Mouse (Mus musculus) ES-E14 (cell line): ENCODE measurements around the gene Apol8. TPM values are rescaled to one million over a fixed set of nuclear protein-coding genes. Genes with fewer than 3 reads are reported as not detected.
"Not testable (repeated sequence)": the region's sequence is repeated elsewhere in the genome, so short reads cannot be mapped to it uniquely, and the experiment has no call there.

Experiments used
- DNase-seq: peaks from one replicate; pipeline ENCODE4 v3.0.0-alpha.2; 2013; ENCODE audit warnings: low read depth, low spot score
- H3K27ac ChIP-seq: 2 replicates; pipeline ENCODE4 v1.5.1; 2012; ENCODE audit warnings: low read depth, mild to moderate bottlenecking, low read length, moderate library complexity, mixed read lengths; ENCODE audit not compliant: poor library complexity, insufficient read depth, severe bottlenecking
- H3K36me3 ChIP-seq: 2 replicates; pipeline ENCODE4 v1.6.1; 2012; ENCODE audit warnings: mild to moderate bottlenecking, low read length, moderate library complexity, mixed read lengths; ENCODE audit not compliant: control insufficient read depth, poor library complexity, insufficient read depth, severe bottlenecking
- H3K4me1 ChIP-seq, 2 experiments: fragments of 150-350 bp in 1 of 2; sonication (generic) in 1 of 2; 2 replicates each; pipeline ENCODE4 v1.6.1; 2012; ENCODE audit warnings: low read length in 2 of 2, mild to moderate bottlenecking in 1 of 2, mixed read lengths in 1 of 2; ENCODE audit not compliant: control insufficient read depth in 2 of 2, insufficient read depth in 2 of 2, poor library complexity in 1 of 2
- H3K4me3 ChIP-seq, 2 experiments: fragments of 150-350 bp in 1 of 2; sonication (generic) in 1 of 2; 2 replicates each; pipeline ENCODE4 v1.5.1; 2012; ENCODE audit warnings: low read length in 2 of 2, low read depth in 1 of 2, mild to moderate bottlenecking in 1 of 2, mixed read lengths in 1 of 2; ENCODE audit not compliant: insufficient read depth in 1 of 2, poor library complexity in 1 of 2, severe bottlenecking in 1 of 2
- H3K9ac ChIP-seq: 2 replicates; pipeline ENCODE4 v1.6.1; 2012; ENCODE audit warnings: low read depth, mild to moderate bottlenecking, low read length, mixed read lengths; ENCODE audit not compliant: poor library complexity, insufficient read depth, severe bottlenecking
- H3K9me3 ChIP-seq: fragments of 150-350 bp; sonication (generic); 2 replicates; pipeline ENCODE4 v1.6.1; 2012; ENCODE audit warnings: low read depth, mild to moderate bottlenecking, low read length; ENCODE audit not compliant: control insufficient read depth, insufficient read depth
- CHD2 ChIP-seq: IDR thresholded peaks from 2 replicates; pipeline ENCODE4 v1.6.1; 2014; ENCODE audit warnings: mild to moderate bottlenecking, low read depth, low read length, inconsistent platforms
- HCFC1 ChIP-seq: IDR thresholded peaks from 2 replicates; pipeline ENCODE4 v1.6.1; 2012; ENCODE audit warnings: low read length, inconsistent platforms, borderline replicate concordance; ENCODE audit not compliant: insufficient read depth
- MAFK ChIP-seq: IDR thresholded peaks from 2 replicates; pipeline ENCODE4 v1.6.1; 2014; ENCODE audit warnings: mild to moderate bottlenecking, low read depth, low read length, inconsistent platforms; ENCODE audit not compliant: insufficient read depth
- ZC3H11A ChIP-seq: IDR thresholded peaks from 2 replicates; pipeline ENCODE4 v1.6.1; 2012; ENCODE audit warnings: low read depth, mild to moderate bottlenecking, inconsistent platforms, low read length, borderline replicate concordance
- ZNF384 ChIP-seq: IDR thresholded peaks from 2 replicates; pipeline ENCODE4 v1.6.1; 2012; ENCODE audit warnings: low read depth, low read length, inconsistent platforms
- in situ Hi-C, 2 experiments: fragments of 600-800 bp; cut with MboI; formaldehyde crosslinking; loops; one replicate each; pipeline ENCODE4 v1.15.1; 2025; ENCODE audit warnings: low sequenced_read_pairs in 2 of 2, inconsistent platforms in 1 of 2; ENCODE audit not compliant: unreplicated experiment in 2 of 2
- total RNA-seq: library from RNA; depleted of rRNA; stranded (reverse); fragments of 300-350 nt; gene quantifications from 2 replicates; pipeline ENCODE4 v1.2.3, GENCODE M21; 2012

The Apol8 gene
- total RNA-seq, 1 experiment: 1.8 TPM

DNA sequence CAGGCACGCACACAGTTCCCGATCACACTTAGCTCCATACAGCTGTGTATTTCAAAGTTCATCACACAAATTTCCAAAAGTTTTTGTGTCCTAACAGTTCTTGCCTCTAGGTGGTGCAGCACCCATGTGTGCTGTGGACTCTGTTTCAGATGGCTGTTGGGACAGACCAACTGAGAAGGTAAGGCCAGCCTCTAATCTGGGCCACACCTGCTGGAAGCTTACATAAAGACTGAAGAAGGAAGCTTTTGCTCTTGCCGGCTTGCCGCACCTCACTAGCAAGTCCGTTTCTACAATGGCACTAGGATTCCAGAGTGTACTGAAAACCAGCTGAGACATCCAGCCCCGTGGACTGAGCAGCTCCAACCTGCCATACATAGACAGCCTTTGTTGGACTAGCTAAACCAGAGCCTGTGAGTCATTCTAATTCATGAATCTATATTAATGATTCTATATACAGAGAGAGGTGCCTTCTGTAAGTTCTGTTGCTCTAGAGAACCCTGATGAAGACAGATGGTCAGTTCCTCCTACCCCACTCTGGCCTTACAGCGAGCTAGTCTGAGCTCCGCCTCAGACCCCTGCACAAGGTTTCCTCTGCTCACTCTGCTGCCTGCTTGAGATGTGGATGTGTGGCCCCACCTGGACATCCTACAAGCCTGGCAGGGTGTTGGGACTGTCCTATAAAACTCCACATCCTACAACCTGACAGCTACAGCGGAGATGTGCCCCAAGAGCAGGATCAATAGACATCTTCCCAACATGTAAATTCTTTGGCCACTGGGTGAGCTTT is 16.1 kb downstream of the Apol8 start:
- no peak for DNase-seq
- no peak overlapping the region for H3K27ac ChIP-seq
- TF ChIP-seq MAFK: no peak
- TF ChIP-seq HCFC1: no peak
- TF ChIP-seq ZC3H11A: no peak
- no peak for TF ChIP-seq CHD2
- no peak for TF ChIP-seq ZNF384
- H3K9me3 ChIP-seq: no peaks in the 10 kb centered on the region
- H3K36me3 ChIP-seq: no peaks in the 10 kb centered on the region
- in situ Hi-C loops: no loop called here
- H3K4me3 ChIP-seq: no peak overlapping the region
- no peaks in the 10 kb centered on the region for H3K4me1 ChIP-seq
- no peak overlapping the region for H3K9ac ChIP-seq

- H3K9ac ChIP-seq, in situ Hi-C loops, H3K9me3 ChIP-seq, H3K4me1 ChIP-seq, H3K27ac ChIP-seq, H3K36me3 ChIP-seq, H3K4me3 ChIP-seq, DNase-seq: not testable (repeated sequence)
These were observed 22.9 kb downstream of the Apol8 start for GRCm38 (mm10) chr15:77733903-77734302.

GRCm38 (mm10) chr15:77733380-77733779 is 23.4 kb downstream of the Apol8 start:
- in situ Hi-C loops, H3K9me3 ChIP-seq, H3K4me1 ChIP-seq, H3K27ac ChIP-seq, H3K9ac ChIP-seq, H3K4me3 ChIP-seq, DNase-seq, H3K36me3 ChIP-seq: not testable (repeated sequence)

- H3K27ac ChIP-seq, H3K9me3 ChIP-seq, H3K9ac ChIP-seq, H3K4me1 ChIP-seq, H3K36me3 ChIP-seq, H3K4me3 ChIP-seq, in situ Hi-C loops, DNase-seq: not testable (repeated sequence)
These were observed 24.0 kb downstream of the Apol8 start for GRCm38 (mm10) chr15:77732851-77733250.

- Histone ChIP-seq H3K4me3 (no peak overlapping the region), H3K36me3 (no peaks in the 10 kb centered on the region), H3K27ac (no peak overlapping the region), H3K9ac (no peak overlapping the region), H3K4me1 (no peaks in the 10 kb centered on the region), H3K9me3 (no peaks in the 10 kb centered on the region)
- no peak for TF ChIP-seq ZNF384
- no peak for TF ChIP-seq ZC3H11A
- no peak for TF ChIP-seq CHD2
- no peak for TF ChIP-seq MAFK
- TF ChIP-seq HCFC1: no peak
- no peak for DNase-seq
- in situ Hi-C loops: no loop called here
These were observed 25.2 kb downstream of the Apol8 start for GRCm38 (mm10) chr15:77731605-77732004.

- H3K4me3 ChIP-seq, H3K4me1 ChIP-seq, H3K36me3 ChIP-seq, H3K27ac ChIP-seq, DNase-seq, H3K9ac ChIP-seq, in situ Hi-C loops, H3K9me3 ChIP-seq: not testable (repeated sequence)
These were observed 28.1 kb downstream of the Apol8 start, which contains the start of gene Apol9b for GRCm38 (mm10) chr15:77728739-77729138. Gene Apol9b, plus strand, starts transcription at chr15:77729039.

DNA sequence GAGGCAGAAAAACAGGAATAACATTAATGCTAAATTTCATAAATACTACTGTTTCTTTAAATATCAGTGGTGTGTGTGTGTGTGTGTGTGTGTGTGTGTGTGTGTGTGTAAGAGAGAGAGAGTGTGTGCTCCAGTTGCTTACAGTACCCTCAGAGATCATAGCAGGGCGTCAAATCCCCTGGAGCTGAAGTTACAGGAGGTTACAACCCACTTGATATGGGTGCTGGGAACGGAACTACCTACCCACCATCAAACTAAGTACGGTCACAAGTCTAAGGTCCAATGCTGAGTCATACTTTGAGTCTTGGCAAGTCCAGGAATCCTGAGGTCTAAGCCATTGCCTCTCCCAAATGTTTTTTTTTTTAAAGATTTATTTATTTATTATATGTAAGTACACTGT is 29.1 kb downstream of the Apol8 start:
- H3K4me1 ChIP-seq, H3K36me3 ChIP-seq, H3K4me3 ChIP-seq, in situ Hi-C loops, H3K9ac ChIP-seq, DNase-seq, H3K9me3 ChIP-seq, H3K27ac ChIP-seq: not testable (repeated sequence)
